Mouse (Mus musculus): ENCODE measurements around the gene Gal3st4. TPM values are rescaled to one million over a fixed set of nuclear protein-coding genes. Genes with fewer than 3 reads are reported as not detected.

Gene Gal3st4
- polyA plus RNA-seq, 1 experiment from 2014 or later: 1.6 TPM

GRCm38 (mm10) chr5:138234224-138234623 lies 38.4 kb downstream of the Gal3st4 start:
- ATAC-seq (ENCODE audit: insufficient read depth) (no peak), DNase-seq (no peak)
- no peak overlapping the region for H3K9ac ChIP-seq

GRCm38 (mm10) chr5:138233778-138234177 lies 38.9 kb downstream of the Gal3st4 start:
- ATAC-seq (ENCODE audit: insufficient read depth): no peak
- H3K4me3 ChIP-seq (ENCODE audit: low read depth, low read length): no peak overlapping the region
- H3K9ac ChIP-seq: no peak overlapping the region
- TF ChIP-seq CTCF (IDR thresholded peaks at IDR 0.05; ENCODE audit: low read depth): no peak
- H3K27ac ChIP-seq (ENCODE audit: low read depth): no peak overlapping the region
- WGBS: 77% methylated on average over 2 of the region's 2 CpGs
- no peaks in the 10 kb centered on the region for H3K9me3 ChIP-seq (ENCODE audit: low read depth, low read length)
- no peaks in the 10 kb centered on the region for H3K4me1 ChIP-seq (ENCODE audit: insufficient read depth)
- H3K27me3 ChIP-seq (ENCODE audit: insufficient read depth, low read length): no peaks in the 10 kb centered on the region
- DNase-seq: no peak
- no peak overlapping the region for H3K4me2 ChIP-seq
- no peaks in the 10 kb centered on the region for H3K36me3 ChIP-seq (ENCODE audit: insufficient read depth)

More at GRCm38 (mm10) chr5:138234224-138234623, 38.4 kb downstream of the Gal3st4 start:
- Histone ChIP-seq H3K4me2 (no peak overlapping the region), H3K27ac (ENCODE audit: low read depth) (no peak overlapping the region), H3K4me1 (ENCODE audit: insufficient read depth) (no peaks in the 10 kb centered on the region), H3K36me3 (ENCODE audit: insufficient read depth) (no peaks in the 10 kb centered on the region), H3K27me3 (ENCODE audit: insufficient read depth, low read length) (no peaks in the 10 kb centered on the region), H3K9me3 (ENCODE audit: low read depth, low read length) (no peaks in the 10 kb centered on the region), H3K4me3 (ENCODE audit: low read depth, low read length) (no peak overlapping the region)
- TF ChIP-seq CTCF (IDR thresholded peaks at IDR 0.05; ENCODE audit: low read depth): no peak

- no peak overlapping the region for H3K9ac ChIP-seq
- no peaks in the 10 kb centered on the region for H3K9me3 ChIP-seq (ENCODE audit: low read depth, low read length)
- H3K4me2 ChIP-seq: no peak overlapping the region
- ATAC-seq (ENCODE audit: insufficient read depth): no peak
- no peak overlapping the region for H3K4me3 ChIP-seq (ENCODE audit: low read depth, low read length)
- no peak for TF ChIP-seq CTCF (IDR thresholded peaks at IDR 0.05; ENCODE audit: low read depth)
- 90% methylated on average over 3 of the region's 3 CpGs for WGBS
- DNase-seq: no peak
- no peak overlapping the region for H3K27ac ChIP-seq (ENCODE audit: low read depth)
- no peaks in the 10 kb centered on the region for H3K4me1 ChIP-seq (ENCODE audit: insufficient read depth)
- no peaks in the 10 kb centered on the region for H3K36me3 ChIP-seq (ENCODE audit: insufficient read depth)
- no peaks in the 10 kb centered on the region for H3K27me3 ChIP-seq (ENCODE audit: insufficient read depth, low read length)
These were observed 43.1 kb downstream of the Gal3st4 start for GRCm38 (mm10) chr5:138229511-138229910.

DNA sequence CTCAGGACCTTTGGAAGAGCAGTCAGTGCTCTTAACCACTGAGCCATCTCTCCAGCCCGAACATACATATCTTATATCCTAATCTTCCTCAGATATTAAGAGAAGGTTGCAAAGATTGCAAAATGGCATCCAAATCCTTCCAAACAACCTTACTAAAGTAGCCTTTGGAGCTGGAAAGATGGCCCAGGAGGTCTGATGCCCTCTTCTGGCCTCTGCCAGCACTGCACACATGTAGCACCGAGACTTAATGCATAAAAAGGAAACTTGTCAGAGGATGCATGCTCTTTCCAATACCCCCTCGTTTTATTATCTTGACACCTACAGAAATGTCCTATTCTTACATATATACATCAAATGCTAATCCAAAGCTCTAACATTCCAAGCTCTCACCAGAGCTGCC lies 44.6 kb downstream of the Gal3st4 start:
- WGBS: 46% methylated on average over 3 of the region's 3 CpGs
- DNase-seq (peak; percentile 22), ATAC-seq (ENCODE audit: insufficient read depth) (no peak)
- no peak overlapping the region for H3K4me3 ChIP-seq (ENCODE audit: low read depth, low read length)
- no peaks in the 10 kb centered on the region for H3K27me3 ChIP-seq (ENCODE audit: insufficient read depth, low read length)
- no peaks in the 10 kb centered on the region for H3K9me3 ChIP-seq (ENCODE audit: low read depth, low read length)
- H3K4me1 ChIP-seq (ENCODE audit: insufficient read depth): no peaks in the 10 kb centered on the region
- TF ChIP-seq CTCF (IDR thresholded peaks at IDR 0.05; ENCODE audit: low read depth): peak; percentile 45
- no peak overlapping the region for H3K4me2 ChIP-seq
- H3K36me3 ChIP-seq (ENCODE audit: insufficient read depth): no peaks in the 10 kb centered on the region
- H3K9ac ChIP-seq: no peak overlapping the region
- H3K27ac ChIP-seq (ENCODE audit: low read depth): no peak overlapping the region

DNA sequence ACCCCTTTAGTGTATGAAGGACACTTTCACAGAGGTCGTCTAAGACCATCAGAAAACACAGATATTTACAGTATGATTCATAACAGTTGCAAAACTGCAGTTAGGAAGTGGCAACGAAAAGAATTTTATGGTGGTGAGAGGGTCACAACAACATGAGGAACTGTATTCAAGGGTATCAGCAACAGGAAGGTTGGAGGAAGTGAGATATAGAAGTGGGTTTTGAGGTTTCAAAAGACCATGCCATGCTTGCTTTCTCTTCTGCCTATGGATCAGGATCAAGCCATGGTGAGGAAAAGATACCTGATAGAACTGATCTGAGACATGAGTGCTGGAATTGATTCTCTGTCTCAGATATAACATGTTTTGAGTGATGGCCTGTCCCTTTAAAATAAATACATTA lies 45.3 kb downstream of the Gal3st4 start:
- 58% methylated on average over 2 of the region's 2 CpGs for WGBS
- no peaks in the 10 kb centered on the region for H3K27me3 ChIP-seq (ENCODE audit: insufficient read depth, low read length)
- H3K9ac ChIP-seq: no peak overlapping the region
- no peak overlapping the region for H3K27ac ChIP-seq (ENCODE audit: low read depth)
- no peaks in the 10 kb centered on the region for H3K4me1 ChIP-seq (ENCODE audit: insufficient read depth)
- no peak for ATAC-seq (ENCODE audit: insufficient read depth)
- no peaks in the 10 kb centered on the region for H3K9me3 ChIP-seq (ENCODE audit: low read depth, low read length)
- peak; percentile 3 for DNase-seq
- H3K36me3 ChIP-seq (ENCODE audit: insufficient read depth): no peaks in the 10 kb centered on the region
- no peak overlapping the region for H3K4me2 ChIP-seq
- no peak overlapping the region for H3K4me3 ChIP-seq (ENCODE audit: low read depth, low read length)
- no peak for TF ChIP-seq CTCF (IDR thresholded peaks at IDR 0.05; ENCODE audit: low read depth)

- no peaks in the 10 kb centered on the region for H3K36me3 ChIP-seq (ENCODE audit: insufficient read depth)
- H3K4me1 ChIP-seq (ENCODE audit: insufficient read depth): no peaks in the 10 kb centered on the region
- no peak overlapping the region for H3K9ac ChIP-seq
- no peaks in the 10 kb centered on the region for H3K9me3 ChIP-seq (ENCODE audit: low read depth, low read length)
- TF ChIP-seq CTCF (IDR thresholded peaks at IDR 0.05; ENCODE audit: low read depth): no peak
- DNase-seq (no peak), ATAC-seq (ENCODE audit: insufficient read depth) (no peak)
- 74% methylated on average over 4 of the region's 4 CpGs for WGBS
- no peak overlapping the region for H3K27ac ChIP-seq (ENCODE audit: low read depth)
- no peaks in the 10 kb centered on the region for H3K27me3 ChIP-seq (ENCODE audit: insufficient read depth, low read length)
- no peak overlapping the region for H3K4me2 ChIP-seq
- H3K4me3 ChIP-seq (ENCODE audit: low read depth, low read length): no peak overlapping the region
These were observed 46.1 kb downstream of the Gal3st4 start for GRCm38 (mm10) chr5:138226491-138226890.

DNA sequence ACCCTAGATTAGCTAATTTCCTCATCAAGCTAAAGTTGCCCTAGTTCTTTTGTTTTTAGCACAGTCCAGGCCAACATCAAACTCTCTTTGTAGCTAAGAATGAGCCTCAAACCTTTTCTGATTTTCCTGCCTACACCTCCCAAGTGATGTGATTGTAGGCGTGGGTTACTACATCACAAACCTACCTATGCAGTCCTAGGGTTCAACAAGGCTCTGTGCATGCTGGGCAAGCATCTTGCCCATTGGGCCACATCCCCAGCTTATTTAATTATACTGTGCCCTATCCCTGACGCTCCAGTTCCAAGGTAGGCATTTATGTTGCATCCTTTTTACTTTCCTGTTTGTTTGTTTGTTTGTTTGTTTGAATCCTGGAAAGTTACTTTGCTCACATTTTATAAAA lies 46.9 kb downstream of the Gal3st4 start, which contains the start of gene Nxpe5:
Gene Nxpe5, plus strand, starts transcription at position 199 of the 400 bp plus-strand sequence.
- H3K4me3 ChIP-seq (ENCODE audit: low read depth, low read length): no peak within 1 kb of the TSS

DNA sequence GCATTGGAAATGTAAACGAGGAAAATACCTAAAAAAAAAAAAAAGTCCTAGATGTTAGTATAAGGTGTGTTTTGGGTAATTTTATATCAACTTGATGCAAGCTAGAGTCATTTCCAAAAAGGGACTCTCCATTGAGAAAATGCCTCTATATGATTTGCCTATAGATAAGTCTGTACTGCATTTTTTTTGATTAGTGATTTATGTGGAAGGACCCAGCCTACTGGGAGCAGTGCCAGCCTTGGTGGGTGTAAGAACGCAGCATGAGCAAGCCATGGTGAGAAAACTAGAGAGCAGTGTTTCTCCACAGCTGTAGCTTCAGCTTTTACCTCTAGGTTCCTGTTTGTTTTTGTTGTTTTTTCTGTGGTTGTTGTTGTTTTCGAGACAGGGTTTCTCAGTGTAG lies 49.4 kb downstream of the Gal3st4 start:
- Histone ChIP-seq H3K27me3 (ENCODE audit: insufficient read depth, low read length) (no peaks in the 10 kb centered on the region), H3K9ac (no peak overlapping the region), H3K36me3 (ENCODE audit: insufficient read depth) (no peaks in the 10 kb centered on the region), H3K4me2 (no peak overlapping the region), H3K4me1 (ENCODE audit: insufficient read depth) (no peaks in the 10 kb centered on the region), H3K4me3 (ENCODE audit: low read depth, low read length) (no peak overlapping the region), H3K9me3 (ENCODE audit: low read depth, low read length) (no peaks in the 10 kb centered on the region), H3K27ac (ENCODE audit: low read depth) (no peak overlapping the region)
- DNase-seq (no peak), ATAC-seq (ENCODE audit: insufficient read depth) (no peak)
- TF ChIP-seq CTCF (IDR thresholded peaks at IDR 0.05; ENCODE audit: low read depth): no peak
- WGBS: 52% methylated on average over 3 of the region's 3 CpGs

More for the DNA sequence above, 46.9 kb downstream of the Gal3st4 start, which contains the start of gene Nxpe5:
- DNase-seq: no peak
- H3K4me2 ChIP-seq: no peak within 1 kb of the TSS
- H3K27ac ChIP-seq (ENCODE audit: low read depth): no peak within 1 kb of the TSS
- TF ChIP-seq CTCF (IDR thresholded peaks at IDR 0.05; ENCODE audit: low read depth): no peak
- no peaks in the 10 kb centered on the region for H3K36me3 ChIP-seq (ENCODE audit: insufficient read depth)
- H3K9ac ChIP-seq: no peak within 1 kb of the TSS
- H3K4me1 ChIP-seq (ENCODE audit: insufficient read depth): no peaks in the 10 kb centered on the region
- no peak for ATAC-seq (ENCODE audit: insufficient read depth)
- WGBS: 51% methylated on average over 2 of the region's 2 CpGs
- H3K9me3 ChIP-seq (ENCODE audit: low read depth, low read length): no peaks in the 10 kb centered on the region
- no peaks in the 10 kb centered on the region for H3K27me3 ChIP-seq (ENCODE audit: insufficient read depth, low read length)
